Mouse (Mus musculus) activated CD4-positive, CD25-positive, alpha-beta regulatory T cell (primary cell): ENCODE measurements around the gene Iqsec1. TPM values are rescaled to one million over a fixed set of nuclear protein-coding genes. Genes with fewer than 3 reads are reported as not detected.

Source experiments
- polyA plus RNA-seq, 2 experiments: library from polyadenylated mRNA; unstranded; fragments of 100-300 nt; shearing (Covaris generic); gene quantifications; one replicate each; pipeline ENCODE4 v1.2.1; 2017

Gene Iqsec1
- polyA plus RNA-seq = 1 to 10 TPM; 7.2 to 8.1 TPM

GRCm38 (mm10) chr6:90988648-90989317 is at the start of gene Iqsec1:
Iqsec1 (minus strand) TSS chr6:90988685.

Other genes starting within 250 kb of the Iqsec1 start
- 100 to 1,000 TPM; 153 to 228 TPM for gene Nup210, start 128.1 kb upstream of the Iqsec1 start, polyA plus RNA-seq
- under 1 TPM; 0.34 to 0.58 TPM for gene Hdac11, start 168.0 kb upstream of the Iqsec1 start, polyA plus RNA-seq
- gene Fbln2, start 223.8 kb upstream of the Iqsec1 start, polyA plus RNA-seq = under 1 TPM; 0.49 TPM